Mouse (Mus musculus) spleen, postnatal 0 days (tissue): ENCODE data around the gene Clic3. TPM values are rescaled to one million over a fixed set of nuclear protein-coding genes. Genes with fewer than 3 reads are reported as not detected.

Experiments
- polyA plus RNA-seq: library from polyadenylated mRNA; unstranded; fragments of >200 nt; fragmentation: Nextera tagmentation; extraction: Ambion mirVana; gene quantifications from 2 replicates; pipeline ENCODE4 v1.2.1, GENCODE M21; 2015

Clic3 gene
- polyA plus RNA-seq: 4.8 and 4.9 TPM in 2 replicates

DNA sequence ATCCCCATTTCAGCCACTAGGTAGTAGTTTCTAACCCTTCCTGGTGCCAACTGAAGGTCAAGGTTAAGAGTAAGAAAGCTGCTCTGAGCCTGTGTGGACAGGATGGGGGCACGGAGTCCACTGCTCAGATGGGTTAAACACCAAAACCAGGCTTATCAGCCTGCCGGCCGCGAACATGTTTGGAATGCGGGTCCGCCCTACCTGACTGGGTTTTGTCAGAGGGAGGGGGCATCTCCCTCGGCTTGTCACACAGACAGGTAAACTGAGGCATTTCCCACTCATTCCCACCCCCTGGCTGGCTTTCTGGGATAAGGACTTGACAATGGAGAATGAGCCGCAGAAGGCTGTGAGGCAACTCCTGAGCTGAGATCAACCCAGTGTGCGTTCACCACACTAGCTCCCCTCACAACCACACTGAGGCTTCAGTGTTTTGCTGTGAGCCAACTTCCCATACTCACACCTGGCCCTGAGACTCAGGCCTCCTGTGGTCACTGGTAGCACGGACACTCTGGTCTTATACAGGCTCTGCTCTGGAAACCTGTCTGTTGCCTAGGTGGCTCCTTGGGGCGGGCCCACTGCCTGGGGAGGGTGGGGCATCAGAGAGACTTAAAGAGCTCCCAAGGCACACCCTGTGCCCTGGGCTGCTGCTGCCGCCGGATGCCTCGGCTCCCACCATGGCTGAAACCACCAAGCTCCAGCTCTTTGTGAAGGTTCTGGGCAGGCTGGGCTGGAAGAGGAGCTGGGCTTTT lies at the start of gene Clic3:
TSS of gene Clic3 (plus strand) at position 634 of the 749 bp plus-strand sequence.

DNA sequence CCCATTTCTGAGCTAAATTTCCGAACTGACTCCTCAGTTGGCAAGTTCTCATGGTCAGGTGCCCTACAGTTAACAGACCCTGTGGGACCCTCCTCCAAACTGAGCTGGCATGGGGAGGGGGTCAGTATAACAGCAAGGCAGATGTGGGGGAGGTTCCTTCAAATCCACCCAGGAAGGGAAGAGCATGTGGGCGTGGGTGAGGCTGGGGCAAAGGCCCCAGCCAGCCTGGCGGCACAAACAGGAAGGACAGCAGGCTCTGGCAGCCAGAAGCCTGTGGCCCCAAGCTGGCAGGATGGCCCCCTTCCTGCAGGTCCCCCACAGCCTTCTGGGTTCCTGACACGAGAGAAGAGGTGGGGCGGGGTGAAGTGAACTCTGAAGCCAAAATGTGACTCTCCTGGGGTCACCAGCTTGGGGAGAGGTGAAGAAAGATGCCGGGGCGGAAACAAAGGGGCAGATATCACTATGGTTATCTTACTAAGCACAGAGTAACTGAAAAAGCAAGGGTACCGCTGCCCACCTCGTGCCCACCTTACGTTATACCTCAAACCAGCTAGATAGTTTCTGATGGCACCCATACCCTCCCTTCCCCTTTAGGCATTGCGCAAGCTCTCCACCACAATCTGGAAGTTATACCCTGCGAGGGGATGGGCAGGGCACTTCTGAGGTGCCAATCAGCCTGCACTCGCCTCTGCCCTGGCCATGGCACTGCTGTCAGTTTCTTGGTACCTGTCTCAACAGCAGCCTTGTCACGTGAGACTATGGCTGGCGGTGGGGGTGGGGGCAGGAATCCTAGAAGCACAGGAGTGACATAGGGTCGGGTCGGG lies 33.8 kb upstream of the Clic3 start, which contains the start of gene Fut7:
TSS of gene Fut7 (plus strand) at position 681 of the 824 bp plus-strand sequence.

DNA sequence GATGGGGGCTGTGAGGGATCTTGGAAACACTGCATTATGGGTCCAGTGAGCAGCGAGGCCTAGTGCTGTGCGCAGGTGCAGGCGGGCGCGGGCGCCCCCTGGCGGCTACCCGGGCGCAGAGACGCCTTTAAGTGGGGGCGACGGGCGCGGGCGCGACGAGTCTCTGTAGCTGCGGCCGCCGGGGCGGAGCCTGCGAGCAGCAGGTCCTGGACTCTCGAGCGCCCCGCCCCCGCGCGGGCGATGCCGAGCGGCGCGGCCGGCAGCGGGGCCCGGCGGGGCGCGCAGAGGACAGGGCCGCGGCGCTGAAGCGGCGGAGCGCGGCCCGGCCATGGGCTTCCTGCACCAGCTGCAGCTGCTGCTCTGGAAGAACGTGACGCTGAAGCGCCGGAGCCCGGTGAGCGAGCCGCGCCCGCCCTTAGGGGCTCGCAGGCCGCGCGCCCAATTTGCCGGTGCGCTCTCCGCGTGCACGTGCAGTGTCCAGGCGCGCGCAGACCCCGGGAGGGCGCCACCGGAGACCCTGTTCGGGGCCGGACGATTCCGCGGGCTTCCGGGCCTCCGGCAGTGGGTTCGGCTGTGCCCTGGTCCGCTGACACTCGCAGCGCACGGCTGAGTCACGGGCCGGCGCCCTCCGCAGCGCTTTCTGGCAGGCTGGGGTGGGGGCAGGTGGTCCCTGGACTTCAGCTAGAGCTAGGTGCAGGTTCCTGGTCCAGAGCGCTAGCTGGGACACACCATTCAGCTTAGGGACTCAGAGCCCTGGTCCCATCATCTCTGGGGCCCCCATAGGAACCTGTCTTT lies 28.0 kb upstream of the Clic3 start, which contains the start of gene Abca2:
TSS of gene Abca2 (plus strand) at position 262 of the 795 bp plus-strand sequence.

DNA sequence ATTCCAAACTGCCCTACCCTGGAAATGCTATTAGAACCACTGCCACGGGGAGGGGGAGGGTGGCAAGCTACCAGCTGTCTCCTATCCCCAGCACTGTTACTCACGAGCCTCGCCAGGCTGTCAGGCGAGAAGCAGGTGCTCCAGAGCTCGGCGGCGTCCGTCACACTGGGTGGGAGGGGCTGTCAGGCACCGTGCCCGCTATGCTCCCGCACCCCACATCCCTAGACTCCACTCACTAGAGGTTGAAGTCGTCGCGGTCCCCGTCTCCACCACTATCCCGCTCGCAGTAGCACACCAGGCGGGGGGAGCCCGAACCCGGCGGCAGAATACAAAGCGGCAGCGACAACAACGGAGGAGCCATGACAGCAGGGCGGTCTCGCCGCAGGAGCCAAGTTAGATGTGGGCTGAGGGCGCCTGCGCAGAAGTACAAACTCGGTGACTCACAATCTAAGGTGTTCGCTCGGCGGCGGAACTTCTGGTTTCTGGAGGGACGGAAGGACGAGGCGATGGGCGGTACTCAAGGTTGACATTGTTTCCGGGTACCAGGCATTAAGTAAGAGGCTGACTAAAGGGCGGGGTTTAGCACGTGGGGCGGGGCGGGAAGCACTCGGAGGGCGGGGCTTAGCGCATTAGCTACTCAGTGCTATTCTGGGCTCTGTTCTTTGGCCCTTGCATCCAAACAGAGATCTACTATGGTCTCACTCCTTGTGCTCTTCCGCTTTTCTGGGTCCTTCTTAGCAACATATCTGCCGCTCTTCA lies 4.1 kb downstream of the Clic3 start, which contains the start of gene Paxx:
TSS of gene Paxx (minus strand) at position 544 of the 759 bp plus-strand sequence.

DNA sequence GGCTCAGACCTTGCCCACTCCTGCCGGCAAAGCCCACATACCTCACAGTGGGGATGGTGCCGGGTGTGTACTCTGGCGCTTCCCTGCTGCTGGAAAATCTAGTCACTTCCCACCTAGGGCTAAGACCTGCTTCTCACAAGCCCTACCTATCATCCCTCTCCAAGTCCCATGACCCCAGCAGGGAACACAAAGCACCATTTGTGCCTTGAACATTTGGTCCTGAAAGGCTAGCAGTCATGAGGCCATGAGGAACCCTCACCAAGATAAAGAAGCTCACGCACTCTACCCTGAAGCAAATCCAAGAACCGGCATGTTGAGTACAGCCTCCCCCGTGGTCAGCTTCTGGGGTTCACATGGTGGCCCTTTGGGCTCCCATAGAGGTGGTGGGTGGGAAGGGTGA lies 13.3 kb downstream of the Clic3 start, which contains the start of gene Ptgds:
TSS of gene Ptgds (minus strand) at position 78 of the 400 bp plus-strand sequence.

DNA sequence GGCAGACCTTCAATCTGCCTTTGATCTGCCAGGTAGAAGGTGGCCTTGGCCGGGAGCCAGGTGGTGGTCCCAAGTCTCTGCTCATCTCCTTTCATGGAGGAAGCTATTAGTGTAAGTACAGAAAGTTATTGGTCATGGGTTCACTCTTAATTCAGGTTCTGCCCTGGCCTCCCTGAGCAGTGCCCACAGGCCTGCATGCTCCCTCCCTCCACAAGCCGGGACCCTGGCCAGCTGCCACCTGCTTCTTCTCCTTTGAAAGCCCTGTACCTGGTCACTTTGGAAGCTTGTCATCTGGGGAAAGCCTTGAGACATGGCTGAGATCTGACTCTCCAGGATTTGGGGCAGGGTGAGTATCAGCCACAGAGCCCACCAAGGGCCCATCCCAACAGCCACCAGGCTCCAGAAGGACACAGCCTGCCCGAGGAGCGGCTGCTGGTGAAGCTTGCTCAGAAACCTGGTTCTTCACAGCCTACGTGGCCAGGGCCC lies 36.9 kb downstream of the Clic3 start, which contains the start of gene Lcn12:
TSS of gene Lcn12 (minus strand) at position 436 of the 486 bp plus-strand sequence.

DNA sequence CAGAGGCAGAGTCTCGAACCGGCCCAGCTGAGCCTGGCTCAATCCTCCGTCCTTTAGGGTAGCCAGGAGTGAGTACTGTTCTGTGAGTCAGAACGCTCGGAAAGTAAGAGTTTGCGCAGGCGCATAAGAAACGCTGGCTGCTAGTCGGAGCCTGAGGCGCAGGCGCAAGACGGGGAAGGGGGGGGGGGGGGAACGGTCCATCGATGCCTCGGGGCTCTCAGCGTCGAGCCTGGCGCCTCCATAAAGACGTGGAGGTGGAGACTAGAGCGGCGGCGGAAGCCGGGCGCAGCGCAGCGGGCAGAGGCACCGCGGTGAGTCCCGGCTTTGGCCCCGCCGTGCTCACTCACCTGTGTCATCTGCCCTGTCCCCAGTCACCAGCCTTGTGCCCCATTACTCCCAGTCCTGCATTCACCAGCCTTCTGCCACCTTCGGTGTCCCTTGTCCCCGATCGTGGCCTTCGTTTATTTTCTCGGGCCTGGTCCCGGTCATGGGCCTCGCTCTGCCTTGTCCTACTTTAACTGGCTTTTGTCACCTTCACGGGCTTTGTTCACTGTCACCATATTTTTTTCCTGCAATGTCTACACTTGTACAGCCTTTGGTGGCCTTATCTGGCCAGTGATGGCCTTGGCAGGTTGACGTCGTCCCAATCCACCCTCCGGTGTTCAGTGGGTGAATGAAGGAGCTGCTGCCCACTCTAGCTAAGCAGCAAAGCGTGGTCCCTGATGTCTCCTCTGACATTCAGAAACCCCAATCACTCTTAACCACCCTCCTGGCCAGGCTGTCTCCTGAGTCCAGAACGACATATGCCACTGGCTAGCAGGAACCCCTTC lies 44.2 kb downstream of the Clic3 start, which contains the start of gene Fbxw5:
TSS of gene Fbxw5 (plus strand) at position 175 of the 830 bp plus-strand sequence.

DNA sequence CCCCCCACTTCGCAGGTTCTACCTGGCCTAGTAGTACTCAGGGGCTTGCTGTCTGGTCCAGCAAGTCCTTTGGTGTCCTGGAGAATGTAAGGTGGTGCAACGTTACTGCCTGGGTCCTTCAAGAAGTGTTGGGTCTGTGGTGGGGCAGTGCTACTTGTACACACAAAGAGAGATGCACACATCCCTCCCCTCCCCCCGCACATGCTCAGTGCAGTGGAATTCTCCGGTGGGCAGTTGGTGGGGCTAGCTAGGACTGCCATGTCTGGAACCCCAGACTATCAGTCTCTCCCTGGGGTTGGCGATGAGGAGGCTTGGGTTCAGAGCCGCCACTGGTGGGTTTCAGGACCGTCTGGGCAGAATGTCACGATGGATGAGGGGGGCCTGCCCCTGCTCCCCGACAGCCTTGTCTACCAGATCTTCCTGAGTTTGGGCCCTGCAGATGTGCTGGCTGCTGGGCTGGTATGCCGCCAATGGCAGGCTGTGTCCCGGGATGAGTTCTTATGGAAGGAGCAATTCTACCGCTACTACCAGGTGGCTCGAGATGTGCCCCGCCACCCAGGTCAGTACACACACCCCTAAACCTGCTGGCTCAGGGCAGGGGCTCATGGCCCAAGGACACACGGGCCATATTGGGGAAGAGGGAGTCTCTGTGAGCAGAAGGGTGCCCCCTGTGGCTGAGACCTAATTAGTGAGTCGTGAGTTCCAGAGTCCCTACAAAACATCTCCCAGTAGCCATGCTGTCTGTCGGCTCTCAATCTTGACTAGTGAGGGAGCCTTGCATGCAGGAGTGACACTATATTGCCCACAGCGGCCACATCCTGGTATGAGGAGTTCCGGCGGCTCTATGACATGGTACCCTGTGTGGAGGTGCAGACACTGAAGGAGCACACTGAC lies 45.2 kb downstream of the Clic3 start, which contains the start of gene C8g:
TSS of gene C8g (minus strand) at position 127 of the 894 bp plus-strand sequence.

Other genes starting within 250 kb of the Clic3 start
- gene Nelfb, start 245.3 kb upstream of the Clic3 start, polyA plus RNA-seq: 46.6 and 50.8 TPM in 2 replicates
- gene Stpg3, start 242.2 kb upstream of the Clic3 start, polyA plus RNA-seq: not detected in 2 replicates
- gene Fam166a, start 238.1 kb upstream of the Clic3 start, polyA plus RNA-seq: 0.82 and 1.2 TPM in 2 replicates
- 605 and 682 TPM in 2 replicates for gene Tubb4b, start 232.1 kb upstream of the Clic3 start, polyA plus RNA-seq
- gene Slc34a3, start 222.5 kb upstream of the Clic3 start, polyA plus RNA-seq: 0.07 TPM in 1 of 2 replicates, not detected in the other
- 0.10 TPM in 1 of 2 replicates, not detected in the other for gene Rnf224, start 220.1 kb upstream of the Clic3 start, polyA plus RNA-seq
- 0.69 and 0.85 TPM in 2 replicates for gene Rnf208, start 214.6 kb upstream of the Clic3 start, polyA plus RNA-seq
- gene Cysrt1, start 214.4 kb upstream of the Clic3 start, polyA plus RNA-seq: not detected in 2 replicates
- gene AL732309.1, start 210.0 kb upstream of the Clic3 start, polyA plus RNA-seq: 2.9 and 3.5 TPM in 2 replicates
- gene Tmem203, start 201.4 kb upstream of the Clic3 start, polyA plus RNA-seq: 31.2 and 35.2 TPM in 2 replicates
- 7.7 and 9.0 TPM in 2 replicates for gene Tprn, start 194.2 kb upstream of the Clic3 start, polyA plus RNA-seq
- 176 and 182 TPM in 2 replicates for gene Ssna1, start 184.4 kb upstream of the Clic3 start, polyA plus RNA-seq
- 45.1 and 48.8 TPM in 2 replicates for gene Anapc2, start 184.4 kb upstream of the Clic3 start, polyA plus RNA-seq
- gene Tmem210, start 168.7 kb upstream of the Clic3 start, polyA plus RNA-seq: not detected in 2 replicates
- not detected in 2 replicates for gene Lrrc26, start 166.9 kb upstream of the Clic3 start, polyA plus RNA-seq
- gene Grin1, start 137.7 kb upstream of the Clic3 start, polyA plus RNA-seq: 0.06 TPM in 1 of 2 replicates, not detected in the other
- 30.8 and 37.7 TPM in 2 replicates for gene Man1b1, start 124.5 kb upstream of the Clic3 start, polyA plus RNA-seq
- 8.5 and 10.1 TPM in 2 replicates for gene Dpp7, start 100.5 kb upstream of the Clic3 start, polyA plus RNA-seq
- 20.1 and 27.6 TPM in 2 replicates for gene Uap1l1, start 91.2 kb upstream of the Clic3 start, polyA plus RNA-seq
- gene Sapcd2, start 84.5 kb upstream of the Clic3 start, polyA plus RNA-seq: 28.3 and 28.4 TPM in 2 replicates
- gene Entpd2, start 61.0 kb upstream of the Clic3 start, polyA plus RNA-seq: 1.3 and 2.0 TPM in 2 replicates
- 11.4 and 14.1 TPM in 2 replicates for gene Npdc1, start 57.5 kb upstream of the Clic3 start, polyA plus RNA-seq
- gene Fut7, start 33.6 kb upstream of the Clic3 start, polyA plus RNA-seq: 1.7 and 2.6 TPM in 2 replicates
- gene Abca2, start 28.1 kb upstream of the Clic3 start, polyA plus RNA-seq: 1.5 and 1.6 TPM in 2 replicates
- 22.5 and 28.9 TPM in 2 replicates for gene Paxx, start 4.3 kb downstream of the Clic3 start, polyA plus RNA-seq
- 1.7 and 2.4 TPM in 2 replicates for gene Ptgds, start 13.2 kb downstream of the Clic3 start, polyA plus RNA-seq
- gene Lcn12, start 37.1 kb downstream of the Clic3 start, polyA plus RNA-seq: not detected in 2 replicates
- gene Fbxw5, start 43.9 kb downstream of the Clic3 start, polyA plus RNA-seq: 30.8 and 34.7 TPM in 2 replicates
- 2.9 and 3.8 TPM in 2 replicates for gene C8g, start 44.9 kb downstream of the Clic3 start, polyA plus RNA-seq
- gene Traf2, start 90.1 kb downstream of the Clic3 start, polyA plus RNA-seq: 19.0 and 19.7 TPM in 2 replicates
- gene Edf1, start 101.0 kb downstream of the Clic3 start, polyA plus RNA-seq: 166 and 189 TPM in 2 replicates
- 0.29 and 0.80 TPM in 2 replicates for gene Mamdc4, start 118.0 kb downstream of the Clic3 start, polyA plus RNA-seq
- gene Phpt1, start 118.4 kb downstream of the Clic3 start, polyA plus RNA-seq: 52.5 and 57.5 TPM in 2 replicates
- gene Ajm1, start 124.9 kb downstream of the Clic3 start, polyA plus RNA-seq: 0.02 and 0.45 TPM in 2 replicates
- gene Rabl6, start 151.7 kb downstream of the Clic3 start, polyA plus RNA-seq: 31.4 and 36.5 TPM in 2 replicates
- gene Ccdc183, start 160.8 kb downstream of the Clic3 start, polyA plus RNA-seq: 0.13 and 0.16 TPM in 2 replicates
- gene Tmem141, start 165.2 kb downstream of the Clic3 start, polyA plus RNA-seq: 10.7 and 15.0 TPM in 2 replicates
- 24.5 and 35.1 TPM in 2 replicates for gene Fcna, start 171.2 kb downstream of the Clic3 start, polyA plus RNA-seq
- gene Lcn8, start 196.3 kb downstream of the Clic3 start, polyA plus RNA-seq: not detected in 2 replicates
- not detected in 2 replicates for gene Lcn5, start 201.1 kb downstream of the Clic3 start, polyA plus RNA-seq
- not detected in 2 replicates for gene Lcn6, start 219.9 kb downstream of the Clic3 start, polyA plus RNA-seq
- not detected in 2 replicates for gene Lcn10, start 225.9 kb downstream of the Clic3 start, polyA plus RNA-seq
- not detected in 2 replicates for gene Obp2a, start 243.2 kb downstream of the Clic3 start, polyA plus RNA-seq
- gene Bmyc, start 249.9 kb downstream of the Clic3 start, polyA plus RNA-seq: 18.2 and 23.9 TPM in 2 replicates